Mouse (Mus musculus) C2C12 (cell line): ENCODE results near the gene Klhl7.

Source experiments
- CTCF ChIP-seq: IDR thresholded peaks from one replicate; pipeline ENCODE4 v1.5.1; 2011; ENCODE audit not compliant: control insufficient read depth, insufficient read depth, insufficient read length
- FOSL1 ChIP-seq: IDR thresholded peaks from one replicate; pipeline ENCODE4 v1.8.0; 2011; ENCODE audit warnings: mild to moderate bottlenecking, low read length; ENCODE audit not compliant: poor library complexity, insufficient read depth, severe bottlenecking
- MYOD1 ChIP-seq: IDR thresholded peaks from one replicate; pipeline ENCODE4 v1.6.1; 2011; ENCODE audit warnings: low read depth; ENCODE audit not compliant: control insufficient read depth, insufficient read length
- USF1 ChIP-seq: IDR thresholded peaks from one replicate; pipeline ENCODE4 v1.6.1; 2011; ENCODE audit warnings: low read depth, mild to moderate bottlenecking, control low read depth, moderate library complexity

DNA sequence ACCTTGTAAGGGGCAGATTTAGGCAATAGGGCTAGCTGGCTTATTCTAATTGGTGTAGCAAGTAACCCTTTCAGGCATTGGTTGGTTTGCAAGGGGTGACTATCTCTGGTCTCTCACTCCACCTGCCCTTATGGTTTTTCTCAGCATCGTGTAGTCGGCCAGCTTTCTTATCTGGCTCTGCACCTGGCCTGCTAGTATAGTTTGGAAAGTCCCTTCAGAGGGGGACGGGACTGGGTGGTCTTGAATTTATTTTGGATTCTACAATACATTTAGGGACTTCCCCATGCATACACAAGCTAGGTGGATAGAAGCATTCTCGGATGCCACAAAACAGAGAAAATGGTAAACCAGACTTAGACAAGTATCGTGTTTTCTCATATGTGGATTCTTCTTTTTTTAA is 46.6 kb downstream of the Klhl7 start:
- TF ChIP-seq CTCF (no peak), MYOD1 (no peak), USF1 (no peak), FOSL1 (no peak)
